In genomic region chr2:135108607-135109006, GRCm38 (mm10) we compare ENCODE assay signal across 14 mouse cellular contexts.
A peak's percentile ranks its signal among the peaks of the same experiment; 100 is the strongest.
DNase-seq lines count a peak whose midpoint lies in the region; ATAC-seq and TF ChIP-seq lines count a peak whose summit lies in the region.
"Had no signal": no experiment of that assay in that cellular context is flagged by ENCODE, and none has a peak within 500 bp of the region (broad histone marks: within the 10 kb centered on the region; RNA-seq: fewer than 3 reads in every experiment).

No protein-coding gene starts in this region.

- no peaks in the 10 kb centered on the region for H3K27me3 ChIP-seq in forebrain, embryonic 14.5 days (replicated peaks; ENCODE audit: control insufficient read depth, insufficient read depth, low read length)
- H3K27me3 ChIP-seq in forebrain, embryonic 12.5 days = no peaks in the 10 kb centered on the region
- no peaks in the 10 kb centered on the region for H3K27me3 ChIP-seq in forebrain, embryonic 16.5 days (replicated peaks; ENCODE audit: control insufficient read depth, insufficient read depth, low read length)
- no peaks in the 10 kb centered on the region for H3K27me3 ChIP-seq in intestine, embryonic 16.5 days (replicated peaks; ENCODE audit: control insufficient read depth, insufficient read depth, low read length)
- H3K27me3 ChIP-seq: embryonic facial prominence, embryonic 12.5 days had no signal

- TF ChIP-seq POLR2A in brain, embryonic 14.5 days (IDR thresholded peaks at IDR 0.05; ENCODE audit: borderline replicate concordance, extremely low read depth, insufficient read depth, insufficient read length, poor library complexity, severe bottlenecking) = no peak

- DNase-seq in forebrain, embryonic 14.5 days (ENCODE audit: low spot score) = peak; percentile 33
- peak; percentile 54 for DNase-seq in brain, embryonic 14.5 days (ENCODE audit: low read depth)
- DNase-seq in thymus, postnatal 0 days (ENCODE audit: low spot score) = no peak
- DNase-seq: adrenal gland, adult 2 months; adrenal gland, postnatal 10 days; adrenal gland, postnatal 25 days; cerebellum, adult 11-12 months; cerebellum, postnatal 10 days; cerebellum, postnatal 25 days had no signal

- WGBS in forebrain, embryonic 14.5 days = 21% methylated on average over 2 of the region's 2 CpGs
- WGBS in forebrain, embryonic 12.5 days = 39% methylated on average over 2 of the region's 2 CpGs
- WGBS in forebrain, embryonic 16.5 days = 18% methylated on average over 2 of the region's 2 CpGs
- 68% methylated on average over 2 of the region's 2 CpGs for WGBS in intestine, embryonic 16.5 days

- no peak overlapping the region for H3K4me3 ChIP-seq in forebrain, embryonic 14.5 days (ENCODE audit: low read depth, low read length)
- no peak overlapping the region for H3K4me3 ChIP-seq in forebrain, embryonic 12.5 days (replicated peaks)
- H3K4me3 ChIP-seq in forebrain, embryonic 16.5 days (replicated peaks; ENCODE audit: low read length) = no peak overlapping the region
- no peak overlapping the region for H3K4me3 ChIP-seq in intestine, embryonic 16.5 days (ENCODE audit: low read length)
- H3K4me3 ChIP-seq: embryonic facial prominence, embryonic 10.5 days; embryonic facial prominence, embryonic 12.5 days had no signal

- H3K36me3 ChIP-seq in forebrain, embryonic 14.5 days (ENCODE audit: control insufficient read depth, insufficient read depth, low read length) = no peaks in the 10 kb centered on the region
- H3K36me3 ChIP-seq in forebrain, embryonic 12.5 days (replicated peaks) = no peaks in the 10 kb centered on the region
- H3K36me3 ChIP-seq in forebrain, embryonic 16.5 days (ENCODE audit: control insufficient read depth, insufficient read depth) = no peaks in the 10 kb centered on the region
- no peaks in the 10 kb centered on the region for H3K36me3 ChIP-seq in intestine, embryonic 16.5 days (ENCODE audit: control insufficient read depth, insufficient read depth, low read length)
- H3K36me3 ChIP-seq: embryonic facial prominence, embryonic 10.5 days; embryonic facial prominence, embryonic 12.5 days had no signal

- no peaks in the 10 kb centered on the region for H3K9me3 ChIP-seq in forebrain, embryonic 14.5 days (replicated peaks; ENCODE audit: control insufficient read depth, low read length)
- no peaks in the 10 kb centered on the region for H3K9me3 ChIP-seq in forebrain, embryonic 12.5 days
- H3K9me3 ChIP-seq in forebrain, embryonic 16.5 days (ENCODE audit: control insufficient read depth, low read length) = no peaks in the 10 kb centered on the region
- no peaks in the 10 kb centered on the region for H3K9me3 ChIP-seq in intestine, embryonic 16.5 days (ENCODE audit: control insufficient read depth, low read length)
- H3K9me3 ChIP-seq: embryonic facial prominence, embryonic 10.5 days; embryonic facial prominence, embryonic 12.5 days had no signal

- ATAC-seq in forebrain, embryonic 14.5 days = peak; percentile 40; the same call in 1 of the 2 replicates
- ATAC-seq in forebrain, embryonic 12.5 days (ENCODE audit: low FRiP score) = no peak
- ATAC-seq in forebrain, embryonic 16.5 days = peak; percentile 49; the same call in 1 of the 2 replicates
- ATAC-seq in intestine, embryonic 16.5 days = no peak

- no peak for TF ChIP-seq CTCF in brain, embryonic 14.5 days (IDR thresholded peaks at IDR 0.05; ENCODE audit: borderline replicate concordance, extremely low read depth, insufficient read depth, insufficient read length)

- no peak overlapping the region for H3K4me2 ChIP-seq in forebrain, embryonic 14.5 days (ENCODE audit: low read length)
- no peak overlapping the region for H3K4me2 ChIP-seq in forebrain, embryonic 12.5 days
- no peak overlapping the region for H3K4me2 ChIP-seq in forebrain, embryonic 16.5 days (ENCODE audit: low read length)
- H3K4me2 ChIP-seq in intestine, embryonic 16.5 days (ENCODE audit: low read depth, low read length) = no peak overlapping the region
- H3K4me2 ChIP-seq: embryonic facial prominence, embryonic 12.5 days had no signal

- H3K4me1 ChIP-seq in forebrain, embryonic 14.5 days (ENCODE audit: control insufficient read depth, insufficient read depth, low read length) = peaks cover 2% of the 10 kb centered on the region; the same call in 1 of the 2 replicates
- 0 out of 2 replicates have a peak, but pooled peaks cover 3% of the 10 kb centered on the region for H3K4me1 ChIP-seq in forebrain, embryonic 12.5 days
- H3K4me1 ChIP-seq in forebrain, embryonic 16.5 days (replicated peaks; ENCODE audit: control insufficient read depth, insufficient read depth, low read length) = peaks cover 13% of the 10 kb centered on the region
- no peaks in the 10 kb centered on the region for H3K4me1 ChIP-seq in intestine, embryonic 16.5 days (ENCODE audit: control insufficient read depth, insufficient read depth, low read length)
- H3K4me1 ChIP-seq: embryonic facial prominence, embryonic 12.5 days had no signal

- H3K27ac ChIP-seq in forebrain, embryonic 14.5 days (ENCODE audit: low read depth, low read length) = no peak overlapping the region
- H3K27ac ChIP-seq in forebrain, embryonic 12.5 days = no peak overlapping the region
- H3K27ac ChIP-seq in forebrain, embryonic 16.5 days (ENCODE audit: low read length) = no peak overlapping the region; the same call in 1 of the 2 replicates
- H3K27ac ChIP-seq in intestine, embryonic 16.5 days (ENCODE audit: low read length) = no peak overlapping the region
- H3K27ac ChIP-seq: embryonic facial prominence, embryonic 10.5 days; embryonic facial prominence, embryonic 12.5 days had no signal

- H3K9ac ChIP-seq in forebrain, embryonic 14.5 days (ENCODE audit: low read length) = no peak overlapping the region
- no peak overlapping the region for H3K9ac ChIP-seq in forebrain, embryonic 12.5 days
- H3K9ac ChIP-seq in forebrain, embryonic 16.5 days (replicated peaks; ENCODE audit: low read depth, low read length) = no peak overlapping the region
- no peak overlapping the region for H3K9ac ChIP-seq in intestine, embryonic 16.5 days (ENCODE audit: low read depth, low read length)
- H3K9ac ChIP-seq: embryonic facial prominence, embryonic 12.5 days had no signal

Comparison
In these comparisons a context has a peak if more than half of its experiments do, and no peak if none do; other contexts are left out.
1. ATAC-seq: peak in forebrain, embryonic 14.5 days (single experiment) and forebrain, embryonic 16.5 days (single experiment); none in forebrain, embryonic 12.5 days (single experiment) and intestine, embryonic 16.5 days (single experiment).